In genomic region chr12:24571523-24572392, GRCm38 (mm10) we compare ENCODE assay signal across 8 mouse cellular contexts. TPM values are rescaled to one million over a fixed set of nuclear protein-coding genes. Genes with fewer than 3 reads are reported as not detected.
DNase-seq lines count a peak whose midpoint lies in the region; ATAC-seq lines count a peak whose summit lies in the region.

Gene Grhl1 (plus strand): TSS chr12:24572283.

- ATAC-seq in hindbrain, embryonic 15.5 days (ENCODE audit: low FRiP score, low read depth): peak; percentile 99

- no peak within 1 kb of the TSS for H3K27ac ChIP-seq in hindbrain, embryonic 15.5 days (replicated peaks)

- WGBS in hindbrain, embryonic 15.5 days: 3% methylated on average over 60 of the region's 64 CpGs

- peak; percentile 88 for DNase-seq in WW6 (ENCODE audit: low read depth, low spot score)
- DNase-seq in cerebellum, postnatal 36 days: peak; percentile 83 to 91
- peak; percentile 90 to 93 for DNase-seq in frontal cortex, postnatal 36 days (ENCODE audit: low spot score in 2 of 2)
- DNase-seq in layer of hippocampus, postnatal 36 days: peak; percentile 93 to 96
- peak; percentile 97 for DNase-seq in lung, postnatal 25 days (ENCODE audit: low spot score)
- DNase-seq in retina, adult 2 months (ENCODE audit: low read depth, low spot score): peak; percentile 83
- DNase-seq in thymus, postnatal 25 days: peak; percentile 95

- peak within 1 kb of the TSS; percentile 51 for H3K9ac ChIP-seq in hindbrain, embryonic 15.5 days

- peak within 1 kb of the TSS; percentile 57 for H3K4me3 ChIP-seq in hindbrain, embryonic 15.5 days

- H3K4me1 ChIP-seq in hindbrain, embryonic 15.5 days (replicated peaks): peaks cover 4% of the 10 kb centered on the region

- H3K9me3 ChIP-seq in hindbrain, embryonic 15.5 days: no peaks in the 10 kb centered on the region

- H3K4me2 ChIP-seq in hindbrain, embryonic 15.5 days: peak within 1 kb of the TSS; percentile 87

- H3K27me3 ChIP-seq in hindbrain, embryonic 15.5 days: peaks cover 26% of the 10 kb centered on the region

- no peaks in the 10 kb centered on the region for H3K36me3 ChIP-seq in hindbrain, embryonic 15.5 days

RNA-seq across cellular contexts. Expression of gene Grhl1, which starts in this region (rescaled TPM):
- 0.97 and 1.3 TPM in 2 replicates for polyA plus RNA-seq in hindbrain, embryonic 15.5 days (2015; fragmentation: Nextera tagmentation; extraction: Ambion mirVana)
- 10 to 100 TPM; 25.1 to 27.7 TPM for total RNA-seq in layer of hippocampus, postnatal 36 days (2021)
